Mouse (Mus musculus) bone marrow, adult 2 months (tissue): ENCODE results near the gene Rffl. TPM values are rescaled to one million over a fixed set of nuclear protein-coding genes. Genes with fewer than 3 reads are reported as not detected.
"Not testable (repeated sequence)": the region's sequence is repeated elsewhere in the genome, so short reads cannot be mapped to it uniquely, and the experiment has no call there.

ENCODE experiments used
- H3K27ac ChIP-seq: fragments of 200-500 bp; 2 replicates; pipeline ENCODE4 v1.5.1; 2012; ENCODE audit warnings: low read depth, mild to moderate bottlenecking, control low read depth, inconsistent platforms, low read length; ENCODE audit not compliant: control insufficient read depth, poor library complexity, insufficient read depth
- H3K4me1 ChIP-seq: fragments of 200-500 bp; 2 replicates; pipeline ENCODE4 v1.6.1; 2011; ENCODE audit warnings: low read length; ENCODE audit not compliant: control insufficient read depth, insufficient read depth
- H3K4me3 ChIP-seq: fragments of 200-500 bp; replicated peaks from 2 replicates; pipeline ENCODE3; 2011; ENCODE audit warnings: mild to moderate bottlenecking, low read depth, low read length, control low read depth; ENCODE audit not compliant: control insufficient read depth
- CTCF ChIP-seq: fragments of 200-500 bp; IDR thresholded peaks from 2 replicates; pipeline ENCODE4 v1.5.1; 2011; ENCODE audit warnings: low read length, control low read depth; ENCODE audit not compliant: control insufficient read depth, insufficient read depth
- POLR2A ChIP-seq: fragments of 200-500 bp; IDR thresholded peaks from 2 replicates; pipeline ENCODE4 v1.6.1; 2011; ENCODE audit warnings: low read depth, mild to moderate bottlenecking, control low read depth, low read length, borderline replicate concordance; ENCODE audit not compliant: control insufficient read depth
- WGBS: fragments of 180-500 bp; shearing (Covaris S2); methylation state at CpG from one replicate; pipeline ENCODE4 v1.1.7; 2018; 5-methylcytosine and 5-hydroxymethylcytosine counted together
- polyA plus RNA-seq: library from polyadenylated mRNA; stranded (reverse); fragments of >200 nt; gene quantifications from 2 replicates; pipeline ENCODE4 v1.2.4, GENCODE M21; 2011; ENCODE audit warnings: low replicate concordance; ENCODE audit not compliant: missing spikeins, insufficient read depth, insufficient read length

Rffl gene
- polyA plus RNA-seq, 1 experiment = 23.8 TPM

GRCm38 (mm10) chr11:82833929-82834328 is 37.1 kb downstream of the Rffl start:
- WGBS = 57% methylated on average over 8 of the region's 8 CpGs
- H3K4me3 ChIP-seq = no peak overlapping the region
- peak overlapping the region; percentile 62; the same call in 1 of the 2 replicates for H3K27ac ChIP-seq
- TF ChIP-seq POLR2A = no peak
- TF ChIP-seq CTCF = no peak
- H3K4me1 ChIP-seq = peaks cover 3% of the 10 kb centered on the region

GRCm38 (mm10) chr11:82832402-82832801 is 38.6 kb downstream of the Rffl start:
- H3K4me1 ChIP-seq = not testable (repeated sequence)
- 87% methylated on average over 10 of the region's 10 CpGs for WGBS

GRCm38 (mm10) chr11:82831008-82831893 is 39.8 kb downstream of the Rffl start:
- TF ChIP-seq POLR2A = no peak
- H3K27ac ChIP-seq = no peak overlapping the region
- peaks cover 1% of the 10 kb centered on the region; the same call in 1 of the 2 replicates for H3K4me1 ChIP-seq
- no peak overlapping the region for H3K4me3 ChIP-seq
- 62% methylated on average over 10 of the region's 10 CpGs for WGBS

More at GRCm38 (mm10) chr11:82832402-82832801, 38.6 kb downstream of the Rffl start:
- not testable (repeated sequence) for H3K4me3 ChIP-seq, H3K27ac ChIP-seq

- no peak overlapping the region for H3K27ac ChIP-seq
- no peak overlapping the region for H3K4me3 ChIP-seq
- H3K4me1 ChIP-seq = no peaks in the 10 kb centered on the region; the same call in 1 of the 2 replicates
- no peak for TF ChIP-seq POLR2A
- TF ChIP-seq CTCF = no peak
Observed at GRCm38 (mm10) chr11:82826818-82827217, 44.2 kb downstream of the Rffl start.

GRCm38 (mm10) chr11:82820788-82821456 is 50.1 kb downstream of the Rffl start:
- Histone ChIP-seq H3K27ac (no peak overlapping the region), H3K4me1 (no peaks in the 10 kb centered on the region; the same call in 1 of the 2 replicates), H3K4me3 (no peak overlapping the region)
- 77% methylated on average over 13 of the region's 13 CpGs for WGBS
- TF ChIP-seq CTCF = no peak
- TF ChIP-seq POLR2A = no peak

GRCm38 (mm10) chr11:82819350-82819749 is 51.7 kb downstream of the Rffl start:
- TF ChIP-seq CTCF (peak; percentile 93), POLR2A (no peak)
- H3K27ac ChIP-seq = no peak overlapping the region
- no peaks in the 10 kb centered on the region; the same call in 1 of the 2 replicates for H3K4me1 ChIP-seq
- 59% methylated on average over 4 of the region's 4 CpGs for WGBS
- no peak overlapping the region for H3K4me3 ChIP-seq

GRCm38 (mm10) chr11:82808485-82808884 is 62.5 kb downstream of the Rffl start:
- Histone ChIP-seq H3K4me1 (no peaks in the 10 kb centered on the region), H3K27ac (no peak overlapping the region), H3K4me3 (no peak overlapping the region)
- WGBS = 82% methylated on average over 5 of the region's 5 CpGs
- TF ChIP-seq CTCF (no peak), POLR2A (no peak)

- H3K4me1 ChIP-seq = no peaks in the 10 kb centered on the region
- no peak overlapping the region for H3K27ac ChIP-seq
- 64% methylated on average over 3 of the region's 3 CpGs for WGBS
- TF ChIP-seq CTCF (no peak), POLR2A (no peak)
- no peak overlapping the region for H3K4me3 ChIP-seq
Observed at GRCm38 (mm10) chr11:82807370-82807769, 63.6 kb downstream of the Rffl start.

GRCm38 (mm10) chr11:82806656-82807055 is 64.4 kb downstream of the Rffl start:
- WGBS = 65% methylated on average over 3 of the region's 3 CpGs
- Histone ChIP-seq H3K27ac (no peak overlapping the region), H3K4me3 (no peak overlapping the region), H3K4me1 (no peaks in the 10 kb centered on the region)
- TF ChIP-seq POLR2A (no peak), CTCF (no peak)
